Mouse (Mus musculus) forebrain, embryonic 15.5 days (tissue): ENCODE measurements around the gene Traf3ip3. TPM values are rescaled to one million over a fixed set of nuclear protein-coding genes. Genes with fewer than 3 reads are reported as not detected.

ENCODE experiments used
- ATAC-seq: fragments of 200-750 bp; cut with Nextera tagmentation; replicated peaks from 2 replicates; pipeline ENCODE4 v1.8.0; 2017; ENCODE audit warnings: mild to moderate bottlenecking, moderate TSS enrichment, moderate library complexity
- H3K27ac ChIP-seq: fragments of 300-500 bp; sonication (generic); replicated peaks from 2 replicates; pipeline ENCODE4 v1.5.1; 2015; ENCODE audit warnings: mild to moderate bottlenecking, inconsistent platforms
- H3K27me3 ChIP-seq: fragments of 300-500 bp; sonication (generic); 2 replicates; pipeline ENCODE4 v1.6.1; 2015; ENCODE audit warnings: inconsistent platforms
- H3K36me3 ChIP-seq: fragments of 300-500 bp; sonication (generic); 2 replicates; pipeline ENCODE4 v1.6.1; 2015; ENCODE audit warnings: mild to moderate bottlenecking, inconsistent platforms
- H3K4me1 ChIP-seq: fragments of 300-500 bp; sonication (generic); 2 replicates; pipeline ENCODE4 v1.6.1; 2015; ENCODE audit warnings: inconsistent platforms
- H3K4me2 ChIP-seq: fragments of 300-500 bp; sonication (generic); replicated peaks from 2 replicates; pipeline ENCODE4 v1.6.1; 2015; ENCODE audit warnings: mild to moderate bottlenecking, inconsistent platforms
- H3K4me3 ChIP-seq: fragments of 300-500 bp; sonication (generic); 2 replicates; pipeline ENCODE4 v1.5.1; 2015; ENCODE audit warnings: mild to moderate bottlenecking, inconsistent platforms
- H3K9ac ChIP-seq: fragments of 300-500 bp; sonication (generic); replicated peaks from 2 replicates; pipeline ENCODE4 v1.6.1; 2015; ENCODE audit warnings: mild to moderate bottlenecking, inconsistent platforms
- H3K9me3 ChIP-seq: fragments of 300-500 bp; sonication (generic); 2 replicates; pipeline ENCODE4 v1.6.1; 2016; ENCODE audit warnings: inconsistent platforms
- WGBS: fragments of 180-500 bp; shearing (Covaris S2); methylation state at CpG from one replicate; pipeline ENCODE4 v1.1.7; 2015; ENCODE audit warnings: mixed read lengths; 5-methylcytosine and 5-hydroxymethylcytosine counted together
- polyA plus RNA-seq: library from polyadenylated mRNA; unstranded; fragments of >200 nt; fragmentation: Nextera tagmentation; extraction: Ambion mirVana; gene quantifications from 2 replicates; pipeline ENCODE4 v1.2.1, GENCODE M21; 2015

Traf3ip3 gene
- 1.3 TPM in 2 replicates for polyA plus RNA-seq

GRCm38 (mm10) chr1:193201383-193201778 is at the start of gene Traf3ip3:
Gene Traf3ip3, minus strand, starts transcription at chr1:193201703.
- Histone ChIP-seq H3K27ac (no peak within 1 kb of the TSS), H3K4me1 (no peaks in the 10 kb centered on the region), H3K27me3 (no peaks in the 10 kb centered on the region), H3K9me3 (no peaks in the 10 kb centered on the region), H3K4me3 (no peak within 1 kb of the TSS), H3K36me3 (no peaks in the 10 kb centered on the region), H3K4me2 (no peak within 1 kb of the TSS), H3K9ac (no peak within 1 kb of the TSS)
- ATAC-seq = no peak
- WGBS = 64% methylated on average over 5 of the region's 5 CpGs

GRCm38 (mm10) chr1:193250026-193250425 is 48.5 kb upstream of the Traf3ip3 start:
- Histone ChIP-seq H3K9me3 (no peaks in the 10 kb centered on the region), H3K9ac (no peak overlapping the region), H3K4me3 (no peak overlapping the region), H3K4me2 (no peak overlapping the region), H3K36me3 (no peaks in the 10 kb centered on the region), H3K27ac (no peak overlapping the region), H3K4me1 (no peaks in the 10 kb centered on the region), H3K27me3 (no peaks in the 10 kb centered on the region)
- WGBS = 85% methylated on average over 2 of the region's 2 CpGs
- ATAC-seq = no peak

GRCm38 (mm10) chr1:193244235-193244634 is 42.7 kb upstream of the Traf3ip3 start:
- peak overlapping the region; percentile 62 for H3K27ac ChIP-seq
- 71% methylated on average over 6 of the region's 6 CpGs for WGBS
- 0 out of 2 replicates have a peak, but pooled peaks have one; percentile 51 for ATAC-seq

GRCm38 (mm10) chr1:193243571-193244193 is 42.2 kb upstream of the Traf3ip3 start:
- H3K9me3 ChIP-seq = no peaks in the 10 kb centered on the region
- peaks cover 5% of the 10 kb centered on the region; the same call in 1 of the 2 replicates for H3K4me1 ChIP-seq
- H3K9ac ChIP-seq = no peak overlapping the region
- H3K27me3 ChIP-seq = no peaks in the 10 kb centered on the region
- H3K27ac ChIP-seq = peak overlapping the region; percentile 35
- no peaks in the 10 kb centered on the region for H3K36me3 ChIP-seq
- 0 out of 2 replicates have a peak, but pooled peaks have one; percentile 48 for ATAC-seq
- H3K4me2 ChIP-seq = no peak overlapping the region
- no peak overlapping the region for H3K4me3 ChIP-seq
- WGBS = 57% methylated on average over 10 of the region's 10 CpGs

More at GRCm38 (mm10) chr1:193244235-193244634, 42.7 kb upstream of the Traf3ip3 start:
- Histone ChIP-seq H3K4me1 (peaks cover 5% of the 10 kb centered on the region; the same call in 1 of the 2 replicates), H3K9ac (no peak overlapping the region), H3K4me2 (no peak overlapping the region), H3K4me3 (no peak overlapping the region), H3K9me3 (no peaks in the 10 kb centered on the region), H3K27me3 (no peaks in the 10 kb centered on the region), H3K36me3 (no peaks in the 10 kb centered on the region)

GRCm38 (mm10) chr1:193242863-193243262 is 41.4 kb upstream of the Traf3ip3 start:
- Histone ChIP-seq H3K27me3 (no peaks in the 10 kb centered on the region), H3K4me2 (no peak overlapping the region), H3K36me3 (no peaks in the 10 kb centered on the region), H3K4me3 (no peak overlapping the region), H3K9ac (no peak overlapping the region), H3K9me3 (no peaks in the 10 kb centered on the region), H3K27ac (0 out of 2 replicates have a peak overlapping the region, but pooled peaks have one; percentile 35), H3K4me1 (peaks cover 5% of the 10 kb centered on the region; the same call in 1 of the 2 replicates)
- ATAC-seq = no peak
- WGBS = 41% methylated on average over 4 of the region's 4 CpGs

- no peaks in the 10 kb centered on the region for H3K36me3 ChIP-seq
- 0 out of 2 replicates have a peak overlapping the region, but pooled peaks have one; percentile 14 for H3K27ac ChIP-seq
- H3K4me3 ChIP-seq = no peak overlapping the region
- no peak for ATAC-seq
- peaks cover 5% of the 10 kb centered on the region; the same call in 1 of the 2 replicates for H3K4me1 ChIP-seq
- H3K4me2 ChIP-seq = no peak overlapping the region
- 60% methylated on average over 8 of the region's 8 CpGs for WGBS
- H3K27me3 ChIP-seq = no peaks in the 10 kb centered on the region
- no peaks in the 10 kb centered on the region for H3K9me3 ChIP-seq
- H3K9ac ChIP-seq = no peak overlapping the region
Observed at GRCm38 (mm10) chr1:193242238-193242637, 40.7 kb upstream of the Traf3ip3 start.

- Histone ChIP-seq H3K9me3 (no peaks in the 10 kb centered on the region), H3K9ac (no peak overlapping the region), H3K27ac (no peak overlapping the region), H3K36me3 (no peaks in the 10 kb centered on the region), H3K4me1 (peaks cover 5% of the 10 kb centered on the region; the same call in 1 of the 2 replicates), H3K4me3 (no peak overlapping the region), H3K27me3 (no peaks in the 10 kb centered on the region), H3K4me2 (no peak overlapping the region)
- WGBS = 94% methylated on average over 4 of the region's 4 CpGs
- ATAC-seq = no peak
Observed at GRCm38 (mm10) chr1:193241436-193241835, 39.9 kb upstream of the Traf3ip3 start.

GRCm38 (mm10) chr1:193238426-193238825 is 36.9 kb upstream of the Traf3ip3 start:
- Histone ChIP-seq H3K27ac (no peak overlapping the region), H3K36me3 (no peaks in the 10 kb centered on the region), H3K27me3 (no peaks in the 10 kb centered on the region), H3K9ac (no peak overlapping the region), H3K9me3 (no peaks in the 10 kb centered on the region), H3K4me3 (no peak overlapping the region), H3K4me1 (peaks cover 5% of the 10 kb centered on the region; the same call in 1 of the 2 replicates), H3K4me2 (no peak overlapping the region)
- ATAC-seq = no peak
- 70% methylated on average over 4 of the region's 4 CpGs for WGBS

- no peaks in the 10 kb centered on the region for H3K27me3 ChIP-seq
- H3K27ac ChIP-seq = no peak overlapping the region
- no peaks in the 10 kb centered on the region for H3K4me1 ChIP-seq
- H3K4me2 ChIP-seq = no peak overlapping the region
- no peak overlapping the region for H3K9ac ChIP-seq
- no peak for ATAC-seq
- WGBS = 89% methylated on average over 7 of the region's 7 CpGs
- H3K36me3 ChIP-seq = no peaks in the 10 kb centered on the region
- no peak overlapping the region for H3K4me3 ChIP-seq
- H3K9me3 ChIP-seq = no peaks in the 10 kb centered on the region
Observed at GRCm38 (mm10) chr1:193234930-193235329, 33.4 kb upstream of the Traf3ip3 start.

GRCm38 (mm10) chr1:193234130-193234645 is 32.7 kb upstream of the Traf3ip3 start:
- 99% methylated on average over 2 of the region's 2 CpGs for WGBS
- Histone ChIP-seq H3K27ac (no peak overlapping the region), H3K4me2 (no peak overlapping the region), H3K9me3 (no peaks in the 10 kb centered on the region), H3K9ac (no peak overlapping the region), H3K4me3 (no peak overlapping the region), H3K36me3 (no peaks in the 10 kb centered on the region), H3K4me1 (no peaks in the 10 kb centered on the region), H3K27me3 (no peaks in the 10 kb centered on the region)
- ATAC-seq = no peak

- 85% methylated on average over 2 of the region's 2 CpGs for WGBS
Observed at GRCm38 (mm10) chr1:193232732-193233131, 31.2 kb upstream of the Traf3ip3 start.

GRCm38 (mm10) chr1:193230935-193231334 is 29.4 kb upstream of the Traf3ip3 start:
- H3K27me3 ChIP-seq = no peaks in the 10 kb centered on the region
- no peak overlapping the region for H3K4me2 ChIP-seq
- H3K36me3 ChIP-seq = no peaks in the 10 kb centered on the region
- 81% methylated on average over 5 of the region's 5 CpGs for WGBS
- no peaks in the 10 kb centered on the region for H3K4me1 ChIP-seq
- no peak for ATAC-seq
- no peak overlapping the region for H3K4me3 ChIP-seq
- no peak overlapping the region for H3K9ac ChIP-seq
- no peak overlapping the region for H3K27ac ChIP-seq
- H3K9me3 ChIP-seq = no peaks in the 10 kb centered on the region

More at GRCm38 (mm10) chr1:193232732-193233131, 31.2 kb upstream of the Traf3ip3 start:
- ATAC-seq = no peak
- Histone ChIP-seq H3K4me1 (no peaks in the 10 kb centered on the region), H3K4me3 (no peak overlapping the region), H3K9ac (no peak overlapping the region), H3K27me3 (no peaks in the 10 kb centered on the region), H3K9me3 (no peaks in the 10 kb centered on the region), H3K36me3 (no peaks in the 10 kb centered on the region), H3K27ac (no peak overlapping the region), H3K4me2 (no peak overlapping the region)
